Mouse (Mus musculus) stomach, postnatal 0 days (tissue): ENCODE data around the gene D6Wsu163e.

ENCODE experiments used
- CTCF ChIP-seq: IDR thresholded peaks from 2 replicates; pipeline ENCODE4 v1.5.1; 2016; ENCODE audit warnings: antibody characterized with exemption, low read depth, mild to moderate bottlenecking, moderate library complexity
- EP300 ChIP-seq: optimal IDR thresholded peaks from 2 replicates; pipeline ENCODE3; 2016; ENCODE audit warnings: antibody characterized with exemption

DNA sequence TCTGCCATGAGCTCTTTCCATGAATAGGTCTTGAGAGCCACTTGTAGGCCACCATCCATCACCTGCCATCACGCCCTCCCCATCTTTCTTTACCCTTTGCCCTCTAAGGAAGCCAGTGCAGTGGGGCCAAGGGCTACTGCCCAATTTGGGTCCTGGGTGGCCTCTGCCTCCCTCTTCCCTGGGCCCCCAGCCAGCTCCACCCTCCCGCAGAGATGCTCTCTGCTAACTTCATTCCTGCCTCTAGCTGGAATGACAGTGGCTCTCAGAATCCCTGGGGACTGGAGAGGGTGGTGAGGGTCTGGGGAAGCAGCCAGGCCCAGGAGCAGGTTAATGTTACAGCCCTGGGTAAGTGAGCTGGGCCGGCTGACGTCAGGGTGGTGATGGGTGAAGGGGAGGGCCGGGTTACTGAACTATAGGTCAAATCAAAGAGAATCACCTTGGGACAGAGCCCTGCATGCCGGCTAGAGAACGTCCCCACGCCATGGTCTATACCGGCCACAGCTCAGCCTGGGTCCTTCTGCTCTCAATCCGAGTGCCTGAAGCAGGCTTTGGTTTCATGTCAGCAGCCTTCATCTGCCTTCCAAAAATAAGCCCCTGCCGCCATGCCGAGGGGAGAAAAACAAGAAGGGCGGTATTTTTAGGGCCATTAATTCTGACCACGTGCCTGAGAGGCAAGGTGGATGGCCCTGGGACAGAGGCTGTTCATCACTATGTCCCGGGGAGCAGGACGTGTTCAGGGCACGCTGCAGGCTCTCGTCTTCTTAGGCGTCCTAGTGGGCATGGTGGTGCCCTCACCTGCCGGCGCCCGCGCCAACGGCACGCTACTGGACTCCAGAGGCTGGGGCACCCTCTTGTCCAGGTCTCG is 75.4 kb downstream of the D6Wsu163e start, which contains the start of gene Fgf6:
- TF ChIP-seq CTCF = no peak
- TF ChIP-seq EP300 = no peak
